Mouse (Mus musculus) fat pad, adult 2 months (tissue): Measurements from ENCODE around the gene Mrpl12.

Experiments
- DNase-seq: peaks from one replicate; pipeline ENCODE4 v3.0.0-alpha.2; 2011; ENCODE audit warnings: low read depth, low spot score; ENCODE audit errors: extremely low read depth

Mrpl12 gene

GRCm38 (mm10) chr11:120535145-120535544 lies 50.7 kb downstream of the Mrpl12 start:
- DNase-seq: no peak

DNA sequence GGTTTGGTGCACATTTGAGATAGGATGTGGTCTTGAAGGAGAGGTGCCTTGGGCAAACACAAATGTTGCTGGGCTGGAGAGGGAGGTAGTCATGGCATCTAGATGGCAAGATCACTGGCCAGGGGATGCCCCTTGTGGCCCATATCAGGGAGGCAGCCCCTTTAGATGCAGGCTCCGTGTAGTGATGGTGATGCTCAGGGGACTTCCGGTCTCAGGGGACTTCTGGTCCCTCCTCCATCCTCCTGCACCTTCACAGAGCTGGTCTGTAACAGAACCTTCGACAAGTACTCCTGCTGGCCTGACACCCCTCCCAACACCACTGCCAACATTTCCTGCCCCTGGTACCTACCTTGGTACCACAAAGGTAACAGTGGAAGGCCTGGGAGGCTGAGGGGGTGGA lies 51.4 kb downstream of the Mrpl12 start:
- no peak for DNase-seq

- DNase-seq: no peak
Observed at GRCm38 (mm10) chr11:120538485-120538884, 54.1 kb downstream of the Mrpl12 start.
